Mouse (Mus musculus) bone marrow macrophage, adult 2 months (primary cell): ENCODE data around the gene Hbq1a.

Source experiments
- CTCF ChIP-seq: IDR thresholded peaks from 2 replicates; pipeline ENCODE4 v1.5.1; 2012; ENCODE audit warnings: low read depth, mild to moderate bottlenecking, low read length, moderate library complexity
- POLR2A ChIP-seq: IDR thresholded peaks from 2 replicates; pipeline ENCODE4 v1.6.1; 2012; ENCODE audit warnings: mild to moderate bottlenecking, low read depth, low read length, borderline replicate concordance

- TF ChIP-seq CTCF: no peak
- TF ChIP-seq POLR2A: no peak
Observed at GRCm38 (mm10) chr11:32271178-32271577, 28.7 kb upstream of the Hbq1a start.
